Mouse (Mus musculus) heart, embryonic 10.5 days (tissue): ENCODE data around the gene Gm17402. TPM values are rescaled to one million over a fixed set of nuclear protein-coding genes. Genes with fewer than 3 reads are reported as not detected.

ENCODE experiments used
- DNase-seq: peaks from one replicate; pipeline ENCODE4 v3.0.0-alpha.2; 2017; ENCODE audit warnings: low spot score
- H3K27ac ChIP-seq: fragments of 300-500 bp; sonication (generic); 2 replicates; pipeline ENCODE4 v1.5.1; 2016; ENCODE audit warnings: mild to moderate bottlenecking
- H3K27me3 ChIP-seq: fragments of 300-500 bp; sonication (generic); 2 replicates; pipeline ENCODE4 v1.6.1; 2016; ENCODE audit warnings: mild to moderate bottlenecking; ENCODE audit not compliant: poor library complexity, insufficient read depth, severe bottlenecking
- H3K36me3 ChIP-seq: fragments of 300-500 bp; sonication (generic); 2 replicates; pipeline ENCODE4 v1.6.1; 2016; ENCODE audit warnings: mild to moderate bottlenecking, moderate library complexity
- H3K4me1 ChIP-seq: fragments of 300-500 bp; sonication (generic); 2 replicates; pipeline ENCODE4 v1.6.1; 2016; ENCODE audit warnings: mild to moderate bottlenecking
- H3K4me3 ChIP-seq: fragments of 300-500 bp; sonication (generic); 2 replicates; pipeline ENCODE4 v1.5.1; 2016; ENCODE audit warnings: mild to moderate bottlenecking, moderate library complexity
- H3K9me3 ChIP-seq: fragments of 300-500 bp; sonication (generic); 2 replicates; pipeline ENCODE4 v1.6.1; 2016; ENCODE audit warnings: mild to moderate bottlenecking, moderate library complexity
- WGBS: fragments of 180-500 bp; shearing (Covaris S2); methylation state at CpG from one replicate; pipeline ENCODE4 v1.1.7; 2016; 5-methylcytosine and 5-hydroxymethylcytosine counted together
- polyA plus RNA-seq: library from polyadenylated mRNA; unstranded; fragments of >200 nt; fragmentation: Nextera tagmentation; extraction: Ambion mirVana; gene quantifications from 2 replicates; pipeline ENCODE4 v1.2.1, GENCODE M21; 2016

Gm17402 gene
- not detected in 2 replicates for polyA plus RNA-seq

DNA sequence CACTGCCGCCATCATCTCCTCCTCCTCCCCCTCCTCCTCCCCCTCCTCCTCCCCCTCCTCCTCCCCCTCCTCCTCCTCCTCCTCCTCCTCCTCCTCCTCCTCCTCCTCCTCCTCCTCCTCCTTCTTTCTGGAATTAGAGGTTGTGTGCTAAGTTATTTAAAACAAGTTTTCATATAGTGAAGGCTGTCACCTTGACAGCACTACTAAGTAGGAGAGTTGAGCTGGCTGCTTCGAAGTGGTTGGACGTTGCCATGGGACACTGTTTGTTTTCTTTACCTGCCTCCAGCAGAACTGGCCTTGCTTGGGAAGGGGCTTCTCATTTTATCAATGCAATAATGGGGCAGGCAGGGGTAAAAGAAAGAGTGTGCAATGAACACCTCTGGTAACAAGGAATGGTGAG lies at the start of gene Gm17402:
Gm17402 (minus strand) TSS at position 101 of the 400 bp plus-strand sequence.
- 43% methylated on average over 3 of the region's 3 CpGs for WGBS
- DNase-seq: no peak
- H3K27me3 ChIP-seq: peaks cover 22% of the 10 kb centered on the region
- peak within 1 kb of the TSS; percentile 80 for H3K27ac ChIP-seq
- no peaks in the 10 kb centered on the region for H3K36me3 ChIP-seq
- H3K4me1 ChIP-seq: peaks cover 16% of the 10 kb centered on the region; the same call in 1 of the 2 replicates
- no peaks in the 10 kb centered on the region for H3K9me3 ChIP-seq
- H3K4me3 ChIP-seq: peak within 1 kb of the TSS; percentile 68

DNA sequence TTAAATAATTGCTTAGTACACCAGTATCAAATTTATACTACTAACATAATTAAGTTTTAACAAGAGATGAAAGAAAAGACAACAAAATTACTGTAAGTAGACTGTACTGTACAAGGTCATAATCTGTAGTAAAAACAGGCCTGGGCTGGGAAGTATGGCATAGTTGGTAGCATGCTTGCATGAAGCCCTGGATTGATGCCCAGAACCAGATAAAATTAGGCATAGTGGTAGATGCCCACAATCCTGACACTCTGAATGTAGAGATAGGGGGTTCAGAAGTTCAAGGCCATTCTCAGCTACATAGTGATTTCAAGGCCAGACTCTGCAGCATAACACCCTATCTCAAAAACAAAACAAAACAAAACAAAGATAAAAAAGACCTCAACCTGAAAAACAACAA lies 3.3 kb upstream of the Gm17402 start:
- no peaks in the 10 kb centered on the region for H3K9me3 ChIP-seq
- no peak overlapping the region for H3K27ac ChIP-seq
- H3K27me3 ChIP-seq: peaks cover 13% of the 10 kb centered on the region
- no peaks in the 10 kb centered on the region for H3K36me3 ChIP-seq
- 0 out of 2 replicates have a peak, but pooled peaks cover 9% of the 10 kb centered on the region for H3K4me1 ChIP-seq
- DNase-seq: no peak
- no peak overlapping the region for H3K4me3 ChIP-seq

DNA sequence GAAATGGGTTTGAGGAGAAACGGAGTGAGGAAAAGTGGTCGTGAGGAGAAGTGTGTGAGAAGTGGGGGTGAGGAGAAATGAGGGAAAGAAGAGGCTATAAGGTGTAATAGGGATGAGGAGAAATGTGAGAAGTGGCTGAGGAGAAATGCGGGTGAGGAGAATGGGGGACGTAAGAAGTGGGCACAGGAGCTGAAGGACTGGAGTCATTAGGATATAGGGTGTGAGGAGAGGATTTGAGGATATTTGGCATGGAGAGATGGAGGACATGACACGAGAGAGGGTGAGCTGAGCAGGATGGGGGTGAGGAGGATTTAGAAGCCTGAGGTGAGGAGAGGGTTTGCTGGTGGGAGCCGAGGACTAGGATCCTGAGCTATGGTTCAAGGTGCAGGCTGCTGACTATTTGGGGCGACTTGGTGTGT lies 594 bp downstream of the Gm17402 start:
- H3K27ac ChIP-seq: peak overlapping the region; percentile 80
- WGBS: 40% methylated on average over 7 of the region's 7 CpGs
- no peak for DNase-seq

DNA sequence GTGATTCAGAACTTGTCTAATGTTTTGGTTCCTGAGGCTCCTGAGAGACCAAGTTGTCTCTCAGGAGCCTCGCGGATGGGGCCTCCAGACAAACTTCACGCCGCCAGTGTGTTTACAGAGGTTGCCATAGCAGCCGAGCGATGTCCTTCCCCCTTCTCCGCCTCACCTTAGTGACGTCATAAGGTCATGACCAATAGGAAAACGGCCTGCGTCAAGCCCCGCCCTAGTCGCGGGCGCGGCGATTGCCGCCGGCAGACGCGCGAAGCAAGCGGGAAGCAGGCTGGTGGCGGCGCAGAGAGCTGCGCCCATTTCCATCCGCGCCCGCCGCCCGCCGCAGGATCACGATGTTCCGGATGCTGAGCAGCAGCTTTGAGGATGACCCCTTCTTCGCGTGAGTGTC lies 1.1 kb downstream of the Gm17402 start, which contains the start of gene Mlf1:
Mlf1 (plus strand) TSS at position 226 of the 400 bp plus-strand sequence.
- H3K27me3 ChIP-seq: peaks cover 22% of the 10 kb centered on the region
- no peaks in the 10 kb centered on the region for H3K36me3 ChIP-seq
- peak; percentile 92 for DNase-seq
- under 1% methylated on average over 35 of the region's 35 CpGs for WGBS
- H3K4me1 ChIP-seq: peaks cover 16% of the 10 kb centered on the region; the same call in 1 of the 2 replicates
- no peaks in the 10 kb centered on the region for H3K9me3 ChIP-seq
- H3K27ac ChIP-seq: peak within 1 kb of the TSS; percentile 80
- H3K4me3 ChIP-seq: peak within 1 kb of the TSS; percentile 68

More for the DNA sequence above, 594 bp downstream of the Gm17402 start:
- H3K4me3 ChIP-seq: peak overlapping the region; percentile 68
- H3K36me3 ChIP-seq: no peaks in the 10 kb centered on the region
- no peaks in the 10 kb centered on the region for H3K9me3 ChIP-seq
- peaks cover 16% of the 10 kb centered on the region; the same call in 1 of the 2 replicates for H3K4me1 ChIP-seq
- peaks cover 22% of the 10 kb centered on the region for H3K27me3 ChIP-seq

DNA sequence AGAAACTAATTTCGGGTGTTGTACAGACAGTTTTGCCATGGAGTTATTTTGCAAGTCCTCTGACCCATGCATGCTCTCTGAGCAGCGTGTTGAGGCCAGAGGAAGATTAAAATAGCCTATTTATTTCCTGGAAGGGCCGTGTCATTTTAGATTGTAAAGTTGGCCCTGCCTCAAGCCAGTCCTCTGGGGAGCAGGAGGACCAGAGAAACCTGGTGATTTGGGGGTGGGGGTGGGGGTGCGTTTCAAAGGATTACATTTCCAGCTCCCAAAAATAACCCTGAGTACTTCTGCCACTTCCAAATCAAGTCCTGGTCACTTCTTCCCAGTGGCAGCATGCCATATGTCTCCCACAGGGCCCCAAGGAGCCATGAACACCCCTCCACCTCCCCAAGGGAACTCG lies 2.2 kb downstream of the Gm17402 start:
- H3K4me3 ChIP-seq: no peak overlapping the region
- DNase-seq: no peak
- no peaks in the 10 kb centered on the region for H3K36me3 ChIP-seq
- H3K4me1 ChIP-seq: peaks cover 16% of the 10 kb centered on the region; the same call in 1 of the 2 replicates
- H3K27me3 ChIP-seq: peaks cover 22% of the 10 kb centered on the region
- 54% methylated on average over 5 of the region's 5 CpGs for WGBS
- H3K27ac ChIP-seq: no peak overlapping the region
- no peaks in the 10 kb centered on the region for H3K9me3 ChIP-seq

DNA sequence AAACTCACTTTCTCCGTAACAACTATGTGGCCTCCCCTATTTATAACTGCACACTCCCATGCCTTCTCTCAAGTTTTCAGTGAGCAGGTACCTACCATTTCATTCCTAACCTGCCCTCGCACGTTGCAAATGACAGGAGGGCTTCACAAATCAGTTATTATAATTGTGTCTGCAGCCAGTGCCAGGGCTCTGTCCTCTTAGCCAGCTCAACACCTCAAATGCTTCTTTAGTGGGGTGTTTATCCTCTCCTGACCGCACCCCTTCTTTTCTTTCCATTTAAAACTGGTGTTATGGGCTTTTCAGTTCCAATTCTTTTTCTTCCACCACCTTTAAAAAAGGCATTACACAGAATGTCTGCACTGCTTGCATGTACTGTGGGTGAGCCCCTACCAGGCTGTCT lies 2.8 kb downstream of the Gm17402 start:
- H3K36me3 ChIP-seq: no peaks in the 10 kb centered on the region
- peaks cover 16% of the 10 kb centered on the region; the same call in 1 of the 2 replicates for H3K4me1 ChIP-seq
- no peak overlapping the region for H3K27ac ChIP-seq
- H3K4me3 ChIP-seq: no peak overlapping the region
- no peaks in the 10 kb centered on the region for H3K9me3 ChIP-seq
- H3K27me3 ChIP-seq: peaks cover 22% of the 10 kb centered on the region
- DNase-seq: no peak
- WGBS: 57% methylated on average over 4 of the region's 4 CpGs

DNA sequence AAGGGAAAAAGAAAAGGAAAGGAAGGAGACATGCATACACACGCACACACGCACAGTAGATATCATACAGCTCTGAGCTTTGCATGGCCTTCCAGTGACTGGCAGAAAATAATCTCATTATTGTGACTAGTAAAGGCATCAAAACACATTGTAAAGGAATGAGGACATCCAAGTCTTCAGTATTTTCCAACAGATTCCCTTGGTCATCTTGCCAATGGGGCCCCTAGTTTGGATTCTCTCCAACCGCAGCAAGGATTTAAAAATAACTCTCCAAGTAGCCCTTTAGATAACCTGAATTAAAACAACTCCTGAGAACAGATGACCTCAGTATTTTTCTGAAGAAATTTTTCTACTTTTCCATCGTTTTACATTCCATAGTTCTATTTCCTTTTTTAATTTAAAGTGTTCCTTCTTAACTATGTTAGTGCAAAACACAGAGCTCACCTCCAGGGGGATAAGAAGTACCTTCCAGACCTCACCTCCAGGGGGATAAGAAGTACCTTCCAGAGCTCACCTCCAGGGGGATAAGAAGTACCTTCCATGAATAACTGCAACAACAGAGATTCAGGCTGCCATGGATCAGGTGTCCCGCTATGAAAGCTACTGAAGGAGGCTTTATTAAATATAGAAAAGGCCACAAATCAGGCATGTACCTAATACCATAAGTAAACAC lies 5.4 kb downstream of the Gm17402 start:
- no peak overlapping the region for H3K27ac ChIP-seq
- no peak for DNase-seq
- no peaks in the 10 kb centered on the region for H3K36me3 ChIP-seq
- H3K9me3 ChIP-seq: no peaks in the 10 kb centered on the region
- 62% methylated on average over 5 of the region's 5 CpGs for WGBS
- peaks cover 14% of the 10 kb centered on the region; the same call in 1 of the 2 replicates for H3K4me1 ChIP-seq
- peaks cover 14% of the 10 kb centered on the region for H3K27me3 ChIP-seq
- H3K4me3 ChIP-seq: no peak overlapping the region

DNA sequence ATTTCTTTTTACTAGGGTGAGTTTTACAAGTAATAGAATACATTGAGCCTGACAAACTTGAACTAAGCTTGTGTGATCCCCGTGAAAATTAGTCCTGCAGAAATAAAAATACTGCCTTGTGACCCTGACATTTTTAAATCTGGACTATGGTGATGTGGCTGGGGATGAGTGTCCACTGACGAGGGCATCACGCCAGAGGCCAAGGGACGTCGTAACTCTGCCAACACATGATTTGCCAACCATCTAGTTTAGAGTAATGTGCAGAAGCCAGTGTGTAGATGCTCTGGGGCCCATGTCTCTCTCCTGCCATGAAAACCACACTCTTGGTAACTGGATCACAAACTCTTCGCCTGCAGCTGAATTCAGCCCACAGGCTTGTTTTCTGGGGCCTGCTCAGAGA lies 7.5 kb downstream of the Gm17402 start:
- peaks cover 3% of the 10 kb centered on the region; the same call in 1 of the 2 replicates for H3K27me3 ChIP-seq
- H3K9me3 ChIP-seq: no peaks in the 10 kb centered on the region
- H3K36me3 ChIP-seq: no peaks in the 10 kb centered on the region
- DNase-seq: no peak
- H3K27ac ChIP-seq: no peak overlapping the region
- WGBS: 81% methylated on average over 6 of the region's 6 CpGs
- H3K4me3 ChIP-seq: no peak overlapping the region
- H3K4me1 ChIP-seq: peaks cover under 1% of the 10 kb centered on the region; the same call in 1 of the 2 replicates

DNA sequence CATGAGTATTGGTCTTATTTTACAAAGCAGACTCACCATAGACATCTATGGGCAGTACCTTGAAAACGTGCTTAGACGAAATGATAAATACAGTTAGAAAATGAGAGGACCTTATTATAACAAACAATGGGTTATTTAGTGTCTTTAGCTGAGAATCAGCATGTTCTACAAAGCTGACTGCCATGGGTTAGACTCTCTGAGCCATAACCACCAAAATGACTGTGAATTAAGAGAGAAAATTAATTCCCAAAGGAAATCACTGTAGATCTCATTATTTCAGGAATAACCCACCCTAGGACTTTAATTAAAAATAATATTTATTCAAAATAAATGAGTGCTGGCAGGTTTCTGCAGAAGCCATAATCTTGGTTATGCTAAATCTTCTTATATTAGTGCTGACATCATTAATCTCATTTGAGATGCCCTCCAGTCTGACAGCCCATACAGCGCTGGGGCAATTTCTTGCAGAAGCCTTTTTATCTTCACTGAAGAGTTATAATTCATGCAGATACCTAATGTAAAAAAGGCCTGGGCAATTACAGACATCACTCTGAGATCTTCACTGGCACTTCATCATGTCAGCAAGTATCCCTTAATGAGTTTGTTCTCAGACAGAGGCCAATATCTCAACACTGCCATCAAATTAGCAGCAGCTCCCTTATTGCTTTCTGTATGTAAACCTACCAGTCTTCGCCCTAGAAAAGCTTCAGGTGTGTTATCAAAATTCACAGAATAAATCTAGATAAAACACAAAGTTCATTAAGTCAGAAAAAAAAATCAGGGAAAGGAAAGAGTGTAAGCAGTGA lies 8.7 kb downstream of the Gm17402 start:
- no peaks in the 10 kb centered on the region for H3K9me3 ChIP-seq
- 76% methylated on average over 4 of the region's 4 CpGs for WGBS
- DNase-seq: no peak
- H3K27me3 ChIP-seq: no peaks in the 10 kb centered on the region
- no peaks in the 10 kb centered on the region for H3K36me3 ChIP-seq
- no peak overlapping the region for H3K27ac ChIP-seq
- no peaks in the 10 kb centered on the region for H3K4me1 ChIP-seq
- no peak overlapping the region for H3K4me3 ChIP-seq

DNA sequence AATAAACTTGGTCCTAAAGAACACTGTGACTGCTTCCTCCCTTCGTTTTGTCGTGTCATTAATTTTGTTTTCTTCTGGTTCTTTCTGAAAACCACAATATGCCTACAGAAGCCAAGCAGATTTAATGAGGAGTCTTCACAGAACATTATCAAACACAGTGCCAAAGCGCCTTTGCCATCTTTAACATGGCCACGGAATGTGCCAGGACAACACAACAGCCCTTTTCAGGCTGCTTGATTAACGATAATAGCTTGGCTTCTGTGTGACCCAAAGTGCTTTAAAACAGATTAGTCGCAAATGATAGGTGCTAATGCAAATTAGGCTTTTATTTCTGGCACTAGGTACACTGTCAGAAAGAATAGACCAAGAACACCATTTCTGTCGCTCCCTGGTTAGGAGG lies 16.6 kb downstream of the Gm17402 start:
- H3K4me1 ChIP-seq: no peaks in the 10 kb centered on the region
- no peaks in the 10 kb centered on the region for H3K27me3 ChIP-seq
- H3K4me3 ChIP-seq: no peak overlapping the region
- no peak overlapping the region for H3K27ac ChIP-seq
- DNase-seq: no peak
- WGBS: 82% methylated on average over 7 of the region's 7 CpGs
- H3K9me3 ChIP-seq: no peaks in the 10 kb centered on the region; the same call in none of the 2 replicates
- peaks cover 8% of the 10 kb centered on the region for H3K36me3 ChIP-seq

DNA sequence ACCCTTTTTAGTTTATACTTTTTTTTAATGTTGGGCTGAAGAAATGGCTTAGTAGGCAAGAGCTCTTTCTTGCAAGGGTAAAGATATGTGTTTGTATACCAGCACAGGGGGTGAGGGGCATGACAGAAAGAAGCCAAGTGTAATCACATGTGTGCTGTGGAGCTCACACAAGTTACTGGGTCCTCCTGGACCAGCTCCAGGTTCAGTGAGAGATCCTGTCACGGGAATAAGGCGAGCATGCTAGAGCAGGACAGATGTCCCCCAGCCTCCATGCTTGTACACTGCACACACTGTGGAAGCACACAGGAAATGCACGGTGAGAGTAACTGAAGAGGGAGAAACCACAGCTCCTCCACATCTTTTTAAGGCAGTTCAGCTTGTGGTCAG lies 22.2 kb downstream of the Gm17402 start:
- no peak for DNase-seq
- H3K9me3 ChIP-seq: no peaks in the 10 kb centered on the region; the same call in none of the 2 replicates
- no peaks in the 10 kb centered on the region for H3K27me3 ChIP-seq
- peaks cover 8% of the 10 kb centered on the region for H3K36me3 ChIP-seq
- WGBS: 93% methylated on average over 3 of the region's 3 CpGs
- H3K4me3 ChIP-seq: no peak overlapping the region
- H3K27ac ChIP-seq: no peak overlapping the region
- H3K4me1 ChIP-seq: no peaks in the 10 kb centered on the region

DNA sequence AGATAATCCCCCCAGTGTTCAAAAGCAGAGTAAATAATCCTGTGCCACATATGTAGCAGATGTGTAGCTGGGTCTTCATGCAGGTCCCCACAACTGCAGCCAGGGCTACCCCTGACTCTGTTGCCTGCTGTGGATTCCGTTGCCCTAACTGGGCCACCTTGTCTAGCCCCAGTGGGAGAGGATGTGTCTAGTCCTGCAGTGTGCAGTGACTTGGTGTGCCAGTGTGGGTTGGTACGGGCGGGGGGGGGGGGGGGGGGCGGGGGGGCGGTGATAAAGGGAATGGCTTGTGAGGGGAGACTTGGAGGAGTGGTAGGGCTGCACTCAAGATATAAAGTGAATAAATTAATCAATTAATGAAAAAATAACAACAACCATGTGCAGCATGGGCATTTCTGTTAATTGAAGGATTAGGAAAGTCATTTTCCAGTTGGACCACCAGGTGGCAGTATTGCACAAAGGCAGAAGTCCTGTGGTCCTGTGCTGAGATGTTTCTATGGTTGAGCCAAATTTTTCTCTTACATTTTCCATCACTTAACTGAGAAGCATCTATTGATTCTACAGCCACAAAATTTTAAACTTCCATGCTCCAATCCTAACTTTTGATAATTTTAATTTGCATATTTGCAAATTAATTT lies 22.7 kb downstream of the Gm17402 start:
- DNase-seq: no peak
- WGBS: 8% methylated on average over 3 of the region's 5 CpGs
- H3K4me1 ChIP-seq: no peaks in the 10 kb centered on the region
- H3K4me3 ChIP-seq: no peak overlapping the region
- no peak overlapping the region for H3K27ac ChIP-seq
- H3K9me3 ChIP-seq: no peaks in the 10 kb centered on the region; the same call in 1 of the 2 replicates
- no peaks in the 10 kb centered on the region for H3K27me3 ChIP-seq
- peaks cover 3% of the 10 kb centered on the region for H3K36me3 ChIP-seq
